Mouse (Mus musculus) lung, embryonic 15.5 days (tissue): ENCODE data around the gene Tbx18. TPM values are rescaled to one million over a fixed set of nuclear protein-coding genes. Genes with fewer than 3 reads are reported as not detected.

ENCODE experiments used
- ATAC-seq: fragments of 200-750 bp; cut with Nextera tagmentation; 2 replicates; pipeline ENCODE4 v1.8.0; 2017; ENCODE audit warnings: moderate number of reproducible peaks, borderline replicate concordance; ENCODE audit not compliant: low FRiP score, low TSS enrichment; ENCODE audit errors: extremely low read depth
- H3K27ac ChIP-seq: fragments of 300-500 bp; sonication (generic); 2 replicates; pipeline ENCODE4 v1.5.1; 2015; ENCODE audit warnings: moderate library complexity, mild to moderate bottlenecking, inconsistent platforms
- H3K27me3 ChIP-seq: fragments of 300-500 bp; sonication (generic); 2 replicates; pipeline ENCODE4 v1.6.1; 2015; ENCODE audit warnings: inconsistent platforms
- H3K36me3 ChIP-seq: fragments of 300-500 bp; sonication (generic); 2 replicates; pipeline ENCODE4 v1.6.1; 2015; ENCODE audit warnings: inconsistent platforms
- H3K4me1 ChIP-seq: fragments of 300-500 bp; sonication (generic); 2 replicates; pipeline ENCODE4 v1.6.1; 2015; ENCODE audit warnings: inconsistent platforms
- H3K4me2 ChIP-seq: fragments of 300-500 bp; sonication (generic); 2 replicates; pipeline ENCODE4 v1.6.1; 2015; ENCODE audit warnings: inconsistent platforms, mild to moderate bottlenecking, moderate library complexity
- H3K4me3 ChIP-seq: fragments of 300-500 bp; sonication (generic); 2 replicates; pipeline ENCODE4 v1.5.1; 2015; ENCODE audit warnings: mild to moderate bottlenecking, inconsistent platforms
- H3K9ac ChIP-seq: fragments of 300-500 bp; sonication (generic); 2 replicates; pipeline ENCODE4 v1.6.1; 2015; ENCODE audit warnings: inconsistent platforms
- H3K9me3 ChIP-seq: fragments of 300-500 bp; sonication (generic); 2 replicates; pipeline ENCODE4 v1.6.1; 2016; ENCODE audit warnings: inconsistent platforms
- WGBS: fragments of 180-500 bp; shearing (Covaris S2); methylation state at CpG from one replicate; pipeline ENCODE4 v1.1.7; 2015; 5-methylcytosine and 5-hydroxymethylcytosine counted together
- polyA plus RNA-seq: library from polyadenylated mRNA; unstranded; fragments of >200 nt; fragmentation: Nextera tagmentation; extraction: Ambion mirVana; gene quantifications from 2 replicates; pipeline ENCODE4 v1.2.1, GENCODE M21; 2015

The Tbx18 gene
- polyA plus RNA-seq, 1 experiment from 2014 or later = 1.3 TPM

- H3K4me1 ChIP-seq = no peaks in the 10 kb centered on the region
- 61% methylated on average over 2 of the region's 2 CpGs for WGBS
- H3K27me3 ChIP-seq = no peaks in the 10 kb centered on the region
- ATAC-seq = no peak
- H3K9me3 ChIP-seq = no peaks in the 10 kb centered on the region
- no peak overlapping the region for H3K4me3 ChIP-seq
- no peak overlapping the region for H3K27ac ChIP-seq
- no peak overlapping the region for H3K4me2 ChIP-seq
- no peaks in the 10 kb centered on the region for H3K36me3 ChIP-seq
- no peak overlapping the region for H3K9ac ChIP-seq
These were observed 28.8 kb downstream of the Tbx18 start for GRCm38 (mm10) chr9:87702267-87702666.

GRCm38 (mm10) chr9:87686981-87687380 is 44.1 kb downstream of the Tbx18 start:
- Histone ChIP-seq H3K4me2 (no peak overlapping the region), H3K27me3 (no peaks in the 10 kb centered on the region), H3K4me3 (no peak overlapping the region), H3K27ac (no peak overlapping the region), H3K36me3 (no peaks in the 10 kb centered on the region), H3K9me3 (no peaks in the 10 kb centered on the region), H3K4me1 (peaks cover 5% of the 10 kb centered on the region; the same call in 1 of the 2 replicates), H3K9ac (no peak overlapping the region)
- 44% methylated on average over 9 of the region's 9 CpGs for WGBS
- no peak for ATAC-seq

GRCm38 (mm10) chr9:87682247-87682646 is 48.8 kb downstream of the Tbx18 start:
- 43% methylated on average over 11 of the region's 11 CpGs for WGBS
- Histone ChIP-seq H3K36me3 (no peaks in the 10 kb centered on the region), H3K4me3 (0 out of 2 replicates have a peak overlapping the region, but pooled peaks have one; percentile 7), H3K27ac (no peak overlapping the region), H3K4me1 (peaks cover 5% of the 10 kb centered on the region; the same call in 1 of the 2 replicates), H3K27me3 (no peaks in the 10 kb centered on the region), H3K9ac (no peak overlapping the region), H3K9me3 (no peaks in the 10 kb centered on the region), H3K4me2 (peak overlapping the region; percentile 44)
- no peak; the same call in 1 of the 2 replicates for ATAC-seq
